Mouse (Mus musculus) CH12.LX (cell line): ENCODE results near the gene Tgfbr3. TPM values are rescaled to one million over a fixed set of nuclear protein-coding genes. Genes with fewer than 3 reads are reported as not detected.

Experiments
- DNase-seq: peaks from one replicate; pipeline ENCODE4 v3.0.0-alpha.2; 2013; ENCODE audit errors: extremely low read depth
- H3K27ac ChIP-seq: 2 replicates; pipeline ENCODE4 v1.5.1; 2012; ENCODE audit warnings: low read depth, mild to moderate bottlenecking, control low read depth, moderate library complexity; ENCODE audit not compliant: insufficient read depth
- H3K27me3 ChIP-seq: replicated peaks from 2 replicates; pipeline ENCODE3; 2012; ENCODE audit warnings: inconsistent platforms
- H3K36me3 ChIP-seq, 2 experiments: replicated peaks in 1 of 2; 2 replicates each; pipeline versions ENCODE3 to v1.6.1; 2012; ENCODE audit warnings: inconsistent platforms in 1 of 2, low read length in 1 of 2, mild to moderate bottlenecking in 1 of 2, mixed read lengths in 1 of 2, moderate library complexity in 1 of 2; ENCODE audit not compliant: control insufficient read depth in 1 of 2, insufficient read depth in 1 of 2
- H3K4me1 ChIP-seq, 2 experiments: 2 replicates each; pipeline ENCODE4 v1.6.1; 2012; ENCODE audit warnings: inconsistent platforms in 1 of 2, moderate library complexity in 1 of 2; ENCODE audit not compliant: insufficient read depth in 2 of 2, control insufficient read depth in 1 of 2
- H3K4me2 ChIP-seq: 2 replicates; pipeline ENCODE4 v1.6.1; 2012; ENCODE audit warnings: low read depth, mild to moderate bottlenecking, control low read depth; ENCODE audit not compliant: poor library complexity, insufficient read depth, severe bottlenecking
- H3K4me3 ChIP-seq, 3 experiments: fragments of 150-350 bp in 1 of 3; sonication (generic) in 1 of 3; replicated peaks in 1 of 3; 2 replicates each; pipeline versions ENCODE3 to v1.5.1; 2011 to 2012; ENCODE audit warnings: low read depth in 2 of 3, low read length in 2 of 3, mild to moderate bottlenecking in 2 of 3, moderate library complexity in 2 of 3, control low read depth in 1 of 3, improper control_type of control experiment in 1 of 3, inconsistent platforms in 1 of 3, mixed read lengths in 1 of 3; ENCODE audit not compliant: poor library complexity in 1 of 3
- H3K79me2 ChIP-seq: replicated peaks from 2 replicates; pipeline ENCODE4 v1.6.1; 2012; ENCODE audit warnings: mild to moderate bottlenecking, moderate library complexity; ENCODE audit not compliant: control insufficient read depth, poor library complexity, insufficient read depth, severe bottlenecking; ENCODE audit errors: extremely low read depth
- H3K9ac ChIP-seq: 2 replicates; pipeline ENCODE4 v1.6.1; 2012; ENCODE audit warnings: low read depth, mild to moderate bottlenecking, control low read depth, moderate library complexity; ENCODE audit not compliant: insufficient read depth
- H3K9me3 ChIP-seq: replicated peaks from 2 replicates; pipeline ENCODE3; 2012; ENCODE audit warnings: low read length, inconsistent platforms, mixed read lengths
- CHD1 ChIP-seq: IDR thresholded peaks from 2 replicates; pipeline ENCODE4 v1.6.1; 2012; ENCODE audit warnings: low read depth, low read length, improper control_type of control experiment, inconsistent platforms
- CTCF ChIP-seq, 2 experiments: IDR thresholded peaks in 1 of 2; conservative IDR thresholded peaks in 1 of 2; 2 replicates each; pipeline ENCODE4 v1.5.1; 2011 to 2012; ENCODE audit warnings: low read depth in 2 of 2, low read length in 2 of 2, improper control_type of control experiment in 1 of 2, inconsistent platforms in 1 of 2, mild to moderate bottlenecking in 1 of 2, moderate library complexity in 1 of 2
- E2F4 ChIP-seq: IDR thresholded peaks from 2 replicates; pipeline ENCODE4 v1.6.1; 2011; ENCODE audit warnings: low read depth, low read length, improper control_type of control experiment; ENCODE audit not compliant: insufficient replicate concordance
- ETS1 ChIP-seq: conservative IDR thresholded peaks from 2 replicates; pipeline ENCODE4 v1.6.1; 2012; ENCODE audit warnings: low read depth, mild to moderate bottlenecking, inconsistent platforms, low read length, improper control_type of control experiment, moderate library complexity
- JUN ChIP-seq: IDR thresholded peaks from 2 replicates; pipeline ENCODE4 v1.6.1; 2011; ENCODE audit warnings: low read depth, mild to moderate bottlenecking, low read length, improper control_type of control experiment, moderate library complexity; ENCODE audit not compliant: insufficient read depth
- JUND ChIP-seq: conservative IDR thresholded peaks from 2 replicates; pipeline ENCODE4 v1.6.1; 2011; ENCODE audit warnings: low read depth, low read length, improper control_type of control experiment
- KAT2A ChIP-seq: IDR thresholded peaks from 2 replicates; pipeline ENCODE4 v1.6.1; 2012; ENCODE audit warnings: low read length, improper control_type of control experiment, inconsistent platforms; ENCODE audit not compliant: insufficient replicate concordance
- MAX ChIP-seq: IDR thresholded peaks from 2 replicates; pipeline ENCODE4 v1.6.1; 2011; ENCODE audit warnings: low read length, improper control_type of control experiment
- MAZ ChIP-seq: IDR thresholded peaks from 2 replicates; pipeline ENCODE4 v1.6.1; 2012; ENCODE audit warnings: low read depth, mild to moderate bottlenecking, inconsistent platforms, low read length, improper control_type of control experiment, moderate library complexity
- MYC ChIP-seq: IDR thresholded peaks from 2 replicates; pipeline ENCODE4 v1.6.1; 2011; ENCODE audit warnings: low read depth, mild to moderate bottlenecking, improper control_type of control experiment, low read length
- NELFE ChIP-seq: IDR thresholded peaks from 2 replicates; pipeline ENCODE4 v1.6.1; 2011; ENCODE audit warnings: low read depth, low read length, improper control_type of control experiment
- PAX5 ChIP-seq: IDR thresholded peaks from 2 replicates; pipeline ENCODE4 v1.6.1; 2012; ENCODE audit warnings: low read length, inconsistent platforms, mixed read lengths
- POLR2AphosphoS2 ChIP-seq: IDR thresholded peaks from 2 replicates; pipeline ENCODE4 v1.6.1; 2011; ENCODE audit warnings: low read depth, low read length, improper control_type of control experiment
- SMC3 ChIP-seq: IDR thresholded peaks from 2 replicates; pipeline ENCODE4 v1.6.1; 2011; ENCODE audit warnings: low read depth, low read length, improper control_type of control experiment
- USF1 ChIP-seq: IDR thresholded peaks from 2 replicates; pipeline ENCODE4 v1.6.1; 2014; ENCODE audit warnings: low read depth, mild to moderate bottlenecking, inconsistent platforms, low read length, improper control_type of control experiment
- USF2 ChIP-seq: conservative IDR thresholded peaks from 2 replicates; pipeline ENCODE4 v1.6.1; 2011; ENCODE audit warnings: low read depth, low read length, improper control_type of control experiment
- ZMIZ1 ChIP-seq: IDR thresholded peaks from 2 replicates; pipeline ENCODE4 v1.6.1; 2012; ENCODE audit warnings: low read depth, mild to moderate bottlenecking, inconsistent platforms, low read length, improper control_type of control experiment
- dilution Hi-C: fragments of 300-500 bp; cut with MboI; formaldehyde crosslinking; loops from 2 replicates; pipeline ENCODE4 v1.14.3; 2020; ENCODE audit warnings: low sequenced_read_pairs; ENCODE audit not compliant: extremely low pct_unique_long_range_greater_than_20kb, extremely low pct_ligation_motif_present
- in situ Hi-C: fragments of 300-500 bp; cut with MboI; formaldehyde crosslinking; loops from 3 replicates; pipeline ENCODE4 v1.14.3; 2019; ENCODE audit warnings: low sequenced_read_pairs, low pct_ligation_motif_present, low pct_unique_long_range_greater_than_20kb, mixed read lengths
- polyA plus RNA-seq: library from polyadenylated mRNA; unstranded; fragments of >175 nt; gene quantifications from 2 replicates; pipeline ENCODE4 v1.2.1, GENCODE M21; 2012; ENCODE audit warnings: low read depth; ENCODE audit not compliant: insufficient read length
- total RNA-seq, 2 experiments: library from RNA; depleted of rRNA; stranded (reverse); fragments of 300-350 nt in 1 of 2; fragments of >200 nt in 1 of 2; gene quantifications; 2 replicates each; pipeline ENCODE4 v1.2.3; 2012 to 2014

The Tgfbr3 gene
- total and polyA plus RNA-seq, 3 experiments: 0.13 to 0.46 (median 0.30) TPM

GRCm38 (mm10) chr5:107147413-107147812 is 142.0 kb downstream of the Tgfbr3 start:
- H3K4me2 ChIP-seq: no peak overlapping the region
- TF ChIP-seq USF1 (no peak), JUND (no peak), E2F4 (no peak), SMC3 (no peak), USF2 (no peak), CTCF (conservative IDR thresholded peaks at IDR 0.05 in 1 of 2, IDR thresholded peaks at IDR 0.05 in 1 of 2; ENCODE audit: low read depth in 2 of 2, low read length in 2 of 2) (no peak), KAT2A (no peak), MYC (no peak), MAZ (no peak), CHD1 (no peak)
- no peak overlapping the region for H3K9ac ChIP-seq
- H3K4me1 ChIP-seq: 0 out of 4 replicates have a peak, but pooled peaks cover 0 to 4% of the 10 kb centered on the region in 2 experiments
- DNase-seq: no peak
- no peaks in the 10 kb centered on the region for H3K79me2 ChIP-seq
- in situ Hi-C loops: no loop called here
- dilution Hi-C loops: no loop called here
- H3K9me3 ChIP-seq: no peaks in the 10 kb centered on the region
- no peaks in the 10 kb centered on the region for H3K36me3 ChIP-seq
- no peak overlapping the region for H3K4me3 ChIP-seq
- no peak overlapping the region for H3K27ac ChIP-seq
- no peaks in the 10 kb centered on the region for H3K27me3 ChIP-seq

GRCm38 (mm10) chr5:107146111-107146616 is 143.3 kb downstream of the Tgfbr3 start:
- H3K79me2 ChIP-seq: no peaks in the 10 kb centered on the region
- TF ChIP-seq MAZ: no peak
- TF ChIP-seq PAX5: no peak
- TF ChIP-seq E2F4: no peak
- no peak for TF ChIP-seq ETS1
- TF ChIP-seq SMC3: no peak
- no peak overlapping the region for H3K4me3 ChIP-seq
- H3K27me3 ChIP-seq: no peaks in the 10 kb centered on the region
- H3K4me1 ChIP-seq: no peaks in the 10 kb centered on the region
- H3K9me3 ChIP-seq: no peaks in the 10 kb centered on the region
- no peaks in the 10 kb centered on the region for H3K36me3 ChIP-seq
- dilution Hi-C loops: no loop called here
- in situ Hi-C loops: no loop called here
- H3K27ac ChIP-seq: no peak overlapping the region
- no peak for DNase-seq
- no peak overlapping the region for H3K4me2 ChIP-seq
- H3K9ac ChIP-seq: no peak overlapping the region

DNA sequence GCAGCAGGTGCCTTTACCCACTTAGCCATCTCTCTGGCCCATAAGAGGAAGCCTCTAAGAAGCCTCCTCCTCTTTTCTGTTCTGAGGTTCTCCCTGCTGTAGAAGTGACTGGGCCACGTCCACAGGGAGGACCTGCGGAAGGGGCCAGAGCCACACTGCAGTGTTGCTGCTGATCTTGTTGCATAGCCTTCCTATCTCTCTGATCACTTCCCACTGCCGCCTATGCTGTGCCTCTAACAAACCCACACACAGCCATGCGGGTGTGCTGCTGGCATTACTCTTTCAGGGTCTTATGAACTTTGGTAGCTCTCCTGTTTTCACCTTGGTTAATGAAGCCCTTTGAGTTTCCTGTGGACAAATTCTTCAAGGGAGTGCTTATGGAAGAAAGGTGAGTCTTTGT is 144.3 kb downstream of the Tgfbr3 start:
- Histone ChIP-seq H3K79me2 (no peaks in the 10 kb centered on the region), H3K9ac (no peak overlapping the region), H3K4me1 (no peaks in the 10 kb centered on the region)
- dilution Hi-C loops: no loop called here
- no peak for TF ChIP-seq SMC3
- no peak for TF ChIP-seq JUN
- no peak for TF ChIP-seq NELFE
- TF ChIP-seq MAX: no peak
- TF ChIP-seq POLR2AphosphoS2: no peak
- TF ChIP-seq ZMIZ1: no peak
- TF ChIP-seq, all 38 proteins: peak for 0
- no peak overlapping the region for H3K4me2 ChIP-seq
- H3K27ac ChIP-seq: no peak overlapping the region
- no peaks in the 10 kb centered on the region for H3K36me3 ChIP-seq
- H3K27me3 ChIP-seq: no peaks in the 10 kb centered on the region
- in situ Hi-C loops: no loop called here
- H3K4me3 ChIP-seq: no peak overlapping the region
- no peaks in the 10 kb centered on the region for H3K9me3 ChIP-seq
- no peak for DNase-seq
